Mouse (Mus musculus): ENCODE results near the gene Rimbp2. TPM values are rescaled to one million over a fixed set of nuclear protein-coding genes. Genes with fewer than 3 reads are reported as not detected.

Rimbp2 gene
- polyA plus RNA-seq, 1 experiment from 2014 or later: 0.42 TPM

GRCm38 (mm10) chr5:128917116-128917959, 35.9 kb downstream of the Rimbp2 start:
- Histone ChIP-seq H3K4me1 (peaks cover 20% of the 10 kb centered on the region), H3K27me3 (ENCODE audit: low read depth, poor library complexity, severe bottlenecking) (no peaks in the 10 kb centered on the region), H3K4me3 (no peak overlapping the region), H3K36me3 (no peaks in the 10 kb centered on the region), H3K9me3 (replicated peaks) (no peaks in the 10 kb centered on the region; the same call in 1 of the 2 replicates), H3K27ac (replicated peaks) (no peak overlapping the region)
- 15% methylated on average over 10 of the region's 10 CpGs for WGBS
- DNase-seq (ENCODE audit: low spot score): peak; percentile 72

- DNase-seq (ENCODE audit: low spot score): no peak
- Histone ChIP-seq H3K4me1 (peaks cover 15% of the 10 kb centered on the region), H3K4me3 (no peak overlapping the region), H3K27ac (replicated peaks) (no peak overlapping the region), H3K27me3 (ENCODE audit: low read depth, poor library complexity, severe bottlenecking) (no peaks in the 10 kb centered on the region), H3K36me3 (no peaks in the 10 kb centered on the region), H3K9me3 (replicated peaks) (no peaks in the 10 kb centered on the region; the same call in 1 of the 2 replicates)
- 78% methylated on average over 3 of the region's 3 CpGs for WGBS
Observed at GRCm38 (mm10) chr5:128913820-128914219, 39.5 kb downstream of the Rimbp2 start.

GRCm38 (mm10) chr5:128912374-128912773, 40.9 kb downstream of the Rimbp2 start:
- Histone ChIP-seq H3K36me3 (no peaks in the 10 kb centered on the region), H3K4me3 (no peak overlapping the region), H3K4me1 (peaks cover 10% of the 10 kb centered on the region), H3K27ac (replicated peaks) (no peak overlapping the region), H3K9me3 (replicated peaks) (no peaks in the 10 kb centered on the region; the same call in 1 of the 2 replicates), H3K27me3 (ENCODE audit: low read depth, poor library complexity, severe bottlenecking) (no peaks in the 10 kb centered on the region)
- DNase-seq (ENCODE audit: low spot score): no peak
- over 99% methylated on average over 3 of the region's 3 CpGs for WGBS

DNA sequence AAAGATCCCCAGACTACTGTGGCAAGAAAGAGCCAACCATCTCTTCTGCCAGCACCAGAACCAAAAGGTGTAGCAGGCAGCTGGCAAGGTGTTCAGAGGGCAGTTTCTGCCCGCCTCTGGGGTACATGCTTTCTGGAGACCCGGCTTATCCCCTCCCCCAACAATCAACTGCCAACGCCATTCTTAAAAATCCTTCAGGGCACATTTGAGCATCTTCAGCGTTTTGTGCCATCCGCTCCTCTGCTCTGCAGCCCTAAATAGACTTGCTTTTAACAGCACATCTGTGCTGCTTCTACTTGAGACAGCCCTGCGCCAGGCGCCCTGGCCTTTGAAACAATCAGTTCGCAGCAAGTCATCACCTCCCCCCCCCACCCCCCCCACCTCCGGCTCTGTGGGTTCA, 41.7 kb downstream of the Rimbp2 start:
- H3K27me3 ChIP-seq (ENCODE audit: low read depth, poor library complexity, severe bottlenecking): no peaks in the 10 kb centered on the region
- no peak for DNase-seq (ENCODE audit: low spot score)
- 86% methylated on average over 8 of the region's 9 CpGs for WGBS
- no peaks in the 10 kb centered on the region for H3K36me3 ChIP-seq
- no peak overlapping the region for H3K4me3 ChIP-seq
- no peaks in the 10 kb centered on the region; the same call in 1 of the 2 replicates for H3K9me3 ChIP-seq (replicated peaks)
- H3K27ac ChIP-seq (replicated peaks): no peak overlapping the region
- peaks cover 4% of the 10 kb centered on the region; the same call in 1 of the 2 replicates for H3K4me1 ChIP-seq

DNA sequence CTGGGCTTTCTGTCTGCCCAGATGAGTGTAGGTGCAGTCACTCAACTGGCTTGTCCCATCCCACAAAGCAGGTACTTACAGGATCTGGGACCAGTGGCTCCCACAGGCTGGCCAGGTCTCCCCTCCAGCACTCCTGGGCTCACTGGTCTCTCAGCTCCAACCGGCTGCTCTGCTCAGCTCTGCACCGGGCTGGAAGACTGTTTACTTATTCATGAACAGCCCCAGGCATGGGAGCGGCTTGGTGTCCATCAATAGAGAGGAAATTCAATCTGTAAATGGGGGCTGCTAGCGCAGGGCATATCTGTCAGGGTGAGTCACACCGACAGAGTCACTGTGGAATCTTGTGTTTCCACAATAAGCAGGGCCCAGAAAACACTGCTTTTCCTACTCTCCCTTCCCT, 49.2 kb downstream of the Rimbp2 start:
- Histone ChIP-seq H3K27ac (replicated peaks) (no peak overlapping the region; the same call in 1 of the 2 replicates), H3K36me3 (no peaks in the 10 kb centered on the region), H3K4me1 (peaks cover 28% of the 10 kb centered on the region), H3K9me3 (replicated peaks) (no peaks in the 10 kb centered on the region), H3K4me3 (no peak overlapping the region), H3K27me3 (ENCODE audit: low read depth, poor library complexity, severe bottlenecking) (no peaks in the 10 kb centered on the region)
- DNase-seq (ENCODE audit: low spot score): peak; percentile 23
- WGBS: 43% methylated on average over 5 of the region's 5 CpGs

GRCm38 (mm10) chr5:128903120-128903519, 50.2 kb downstream of the Rimbp2 start:
- Histone ChIP-seq H3K27ac (replicated peaks) (no peak overlapping the region), H3K27me3 (ENCODE audit: low read depth, poor library complexity, severe bottlenecking) (no peaks in the 10 kb centered on the region), H3K4me1 (peaks cover 28% of the 10 kb centered on the region), H3K9me3 (replicated peaks) (no peaks in the 10 kb centered on the region), H3K36me3 (no peaks in the 10 kb centered on the region), H3K4me3 (no peak overlapping the region)
- no peak for DNase-seq (ENCODE audit: low spot score)
- WGBS: 74% methylated on average over 12 of the region's 12 CpGs

DNA sequence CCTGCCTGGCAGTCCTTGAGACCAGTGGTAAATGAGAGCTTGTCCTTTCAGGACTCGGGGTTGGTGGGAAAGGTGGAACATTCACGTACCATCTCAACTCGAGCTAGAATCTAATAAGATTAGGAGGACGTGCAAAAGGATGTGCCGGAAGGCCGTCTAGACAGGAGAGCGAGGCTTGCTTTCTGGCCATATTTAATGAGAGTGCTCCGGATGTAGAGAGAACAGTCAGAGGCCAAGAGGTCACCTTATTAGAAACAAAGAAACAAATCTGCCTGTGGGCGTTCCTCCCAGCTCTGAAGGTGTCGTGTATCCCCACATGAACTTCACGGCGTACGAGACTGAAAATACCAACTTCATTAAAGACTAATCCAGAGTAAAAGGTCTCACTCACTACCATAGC, 53.3 kb downstream of the Rimbp2 start:
- no peaks in the 10 kb centered on the region for H3K9me3 ChIP-seq (replicated peaks)
- 74% methylated on average over 13 of the region's 13 CpGs for WGBS
- H3K27ac ChIP-seq (replicated peaks): no peak overlapping the region
- no peak for DNase-seq (ENCODE audit: low spot score)
- no peaks in the 10 kb centered on the region for H3K36me3 ChIP-seq
- H3K27me3 ChIP-seq (ENCODE audit: low read depth, poor library complexity, severe bottlenecking): no peaks in the 10 kb centered on the region
- no peak overlapping the region for H3K4me3 ChIP-seq
- H3K4me1 ChIP-seq: peaks cover 27% of the 10 kb centered on the region

DNA sequence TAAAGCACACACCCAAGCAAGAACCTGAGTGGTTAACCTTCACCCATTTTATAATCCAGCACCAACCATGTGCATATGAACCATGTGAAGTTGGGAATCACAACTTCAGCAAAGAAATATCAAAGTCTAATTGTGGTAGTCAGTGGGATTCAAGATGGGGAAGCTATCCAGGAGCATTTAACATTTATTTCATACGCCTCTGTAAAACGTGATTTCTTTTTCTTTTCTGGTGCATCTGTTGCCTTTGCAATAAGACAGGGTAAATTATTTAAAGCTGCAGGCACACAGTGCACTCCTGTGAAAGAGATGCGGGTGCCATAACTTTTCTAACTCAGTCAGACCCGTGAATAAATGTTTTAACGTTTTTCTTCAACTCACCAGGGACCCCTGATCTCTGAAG, 58.4 kb downstream of the Rimbp2 start:
- Histone ChIP-seq H3K27ac (replicated peaks) (no peak overlapping the region), H3K4me1 (peaks cover 4% of the 10 kb centered on the region; the same call in 1 of the 2 replicates), H3K27me3 (ENCODE audit: low read depth, poor library complexity, severe bottlenecking) (no peaks in the 10 kb centered on the region), H3K36me3 (no peaks in the 10 kb centered on the region), H3K9me3 (replicated peaks) (no peaks in the 10 kb centered on the region), H3K4me3 (no peak overlapping the region)
- WGBS: 82% methylated on average over 5 of the region's 5 CpGs
- no peak for DNase-seq (ENCODE audit: low spot score)

GRCm38 (mm10) chr5:128887546-128887945, 65.7 kb downstream of the Rimbp2 start:
- Histone ChIP-seq H3K4me1 (no peaks in the 10 kb centered on the region), H3K27me3 (ENCODE audit: low read depth, poor library complexity, severe bottlenecking) (no peaks in the 10 kb centered on the region), H3K36me3 (no peaks in the 10 kb centered on the region), H3K9me3 (replicated peaks) (no peaks in the 10 kb centered on the region), H3K27ac (replicated peaks) (no peak overlapping the region), H3K4me3 (no peak overlapping the region)
- DNase-seq (ENCODE audit: low spot score): no peak
- WGBS: 84% methylated on average over 3 of the region's 3 CpGs

- Histone ChIP-seq H3K27me3 (ENCODE audit: low read depth, poor library complexity, severe bottlenecking) (no peaks in the 10 kb centered on the region), H3K4me1 (0 out of 2 replicates have a peak, but pooled peaks cover 1% of the 10 kb centered on the region), H3K27ac (replicated peaks) (no peak overlapping the region), H3K36me3 (no peaks in the 10 kb centered on the region), H3K4me3 (no peak overlapping the region), H3K9me3 (replicated peaks) (no peaks in the 10 kb centered on the region)
- 86% methylated on average over 5 of the region's 5 CpGs for WGBS
- DNase-seq (ENCODE audit: low spot score): no peak
Observed at GRCm38 (mm10) chr5:128884320-128884719, 69.0 kb downstream of the Rimbp2 start.

- WGBS: 48% methylated on average over 3 of the region's 3 CpGs
- Histone ChIP-seq H3K27me3 (ENCODE audit: low read depth, poor library complexity, severe bottlenecking) (no peaks in the 10 kb centered on the region), H3K4me1 (peaks cover 21% of the 10 kb centered on the region), H3K9me3 (replicated peaks) (no peaks in the 10 kb centered on the region), H3K27ac (replicated peaks) (no peak overlapping the region), H3K36me3 (no peaks in the 10 kb centered on the region), H3K4me3 (no peak overlapping the region)
- no peak for DNase-seq (ENCODE audit: low spot score)
Observed at GRCm38 (mm10) chr5:128879092-128879491, 74.2 kb downstream of the Rimbp2 start.

GRCm38 (mm10) chr5:128877425-128878035, 75.8 kb downstream of the Rimbp2 start:
- Histone ChIP-seq H3K4me1 (peaks cover 21% of the 10 kb centered on the region), H3K9me3 (replicated peaks) (no peaks in the 10 kb centered on the region), H3K36me3 (no peaks in the 10 kb centered on the region), H3K27ac (replicated peaks) (no peak overlapping the region), H3K4me3 (no peak overlapping the region), H3K27me3 (ENCODE audit: low read depth, poor library complexity, severe bottlenecking) (no peaks in the 10 kb centered on the region)
- 33% methylated on average over 16 of the region's 16 CpGs for WGBS
- DNase-seq (ENCODE audit: low spot score): no peak

DNA sequence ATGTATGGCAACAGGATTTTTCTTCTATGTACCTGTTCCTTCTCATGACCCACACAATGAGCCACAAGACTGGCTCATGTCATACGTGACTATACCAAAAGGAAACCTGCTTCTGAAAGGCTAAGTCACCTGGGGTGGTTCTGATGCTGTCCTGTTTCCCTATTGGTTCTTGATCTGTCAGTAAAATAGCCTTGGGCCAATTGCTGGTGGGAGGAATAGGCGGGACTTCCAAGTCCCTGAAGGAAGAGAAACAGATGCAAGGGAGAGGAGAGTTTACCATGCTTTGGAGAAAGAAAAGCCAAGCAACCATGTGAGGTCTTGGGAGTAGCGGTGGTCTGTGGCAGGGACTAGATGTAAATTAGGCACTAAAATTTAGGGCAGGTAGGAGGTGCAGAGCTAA, 81.6 kb downstream of the Rimbp2 start:
- no peak overlapping the region for H3K27ac ChIP-seq (replicated peaks)

More for the DNA sequence above, 81.6 kb downstream of the Rimbp2 start:
- no peak for DNase-seq (ENCODE audit: low spot score)
- H3K9me3 ChIP-seq (replicated peaks): no peaks in the 10 kb centered on the region
- H3K27me3 ChIP-seq (ENCODE audit: low read depth, poor library complexity, severe bottlenecking): no peaks in the 10 kb centered on the region
- 67% methylated on average over 3 of the region's 3 CpGs for WGBS
- no peak overlapping the region for H3K4me3 ChIP-seq
- 0 out of 2 replicates have a peak, but pooled peaks cover 1% of the 10 kb centered on the region for H3K4me1 ChIP-seq
- no peaks in the 10 kb centered on the region for H3K36me3 ChIP-seq

All from midbrain, embryonic 10.5 days (tissue).